Mouse (Mus musculus) mature B cell (primary cell): ENCODE results near the gene Sfxn5.

Experiments used
- in situ Hi-C: fragments of 300-500 bp; cut with MboI; formaldehyde crosslinking; loops from 2 replicates; pipeline ENCODE4 v1.14.3; 2019

Sfxn5 gene

DNA sequence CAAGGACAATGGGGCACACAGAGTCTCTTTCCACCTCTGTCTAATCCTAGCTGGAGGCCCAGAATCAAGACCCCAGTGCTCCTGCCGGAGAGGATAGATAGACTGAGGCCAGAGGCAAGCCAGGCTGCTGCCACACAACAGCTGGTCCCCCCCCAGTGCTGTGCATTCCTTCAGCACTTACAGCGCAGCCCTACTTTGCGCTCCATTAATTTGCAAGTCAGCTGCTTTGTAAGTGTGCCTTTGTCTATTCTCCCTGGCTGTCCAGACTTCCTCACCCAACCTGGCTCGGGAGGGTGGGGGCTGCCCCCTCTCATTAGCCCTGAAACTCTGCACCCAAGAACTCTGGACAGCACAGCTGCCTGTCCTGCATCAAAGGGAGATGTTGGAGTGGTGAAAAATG is 101.2 kb downstream of the Sfxn5 start:
- in situ Hi-C loops = no loop called here

DNA sequence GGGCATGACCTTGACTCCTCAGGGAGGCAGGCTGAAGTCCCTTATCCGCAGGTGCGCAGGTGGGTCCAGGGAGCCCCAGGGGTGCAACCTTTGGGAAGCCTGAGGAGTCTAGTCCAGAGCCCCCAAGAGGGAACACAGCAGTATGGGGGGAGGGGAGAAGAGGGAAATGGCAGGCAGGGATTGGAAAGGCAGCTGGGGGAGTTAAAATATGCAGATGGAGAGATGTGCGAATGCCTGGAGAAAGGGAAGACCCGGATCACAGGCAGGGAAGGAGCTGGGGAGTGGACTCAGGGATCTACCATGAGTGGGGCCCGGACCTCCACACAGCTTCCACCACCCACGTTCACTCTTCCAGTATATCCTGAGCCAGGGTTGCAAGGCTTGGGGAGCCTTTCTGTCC is 101.8 kb downstream of the Sfxn5 start:
- in situ Hi-C loops = no loop called here

DNA sequence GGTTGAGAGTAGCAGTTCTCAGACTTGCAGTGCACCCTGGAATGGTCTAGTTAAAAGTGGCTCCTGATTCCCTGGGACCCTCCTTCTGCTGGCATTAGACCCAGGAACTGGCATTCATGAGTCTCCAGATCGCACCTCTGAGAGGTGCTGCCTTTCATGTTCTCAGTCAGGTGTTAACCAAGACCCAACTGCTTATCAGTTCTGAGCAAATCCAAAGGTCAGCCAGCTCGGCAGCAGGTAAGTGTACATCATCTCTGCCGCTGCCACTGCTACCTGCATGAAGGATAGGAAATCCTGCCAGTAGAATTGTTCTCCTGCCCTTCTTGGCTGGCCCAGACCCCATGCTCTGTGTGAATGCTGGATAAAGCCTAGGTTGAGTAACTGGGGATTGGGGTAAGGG is 102.5 kb downstream of the Sfxn5 start:
- in situ Hi-C loops = no loop called here

DNA sequence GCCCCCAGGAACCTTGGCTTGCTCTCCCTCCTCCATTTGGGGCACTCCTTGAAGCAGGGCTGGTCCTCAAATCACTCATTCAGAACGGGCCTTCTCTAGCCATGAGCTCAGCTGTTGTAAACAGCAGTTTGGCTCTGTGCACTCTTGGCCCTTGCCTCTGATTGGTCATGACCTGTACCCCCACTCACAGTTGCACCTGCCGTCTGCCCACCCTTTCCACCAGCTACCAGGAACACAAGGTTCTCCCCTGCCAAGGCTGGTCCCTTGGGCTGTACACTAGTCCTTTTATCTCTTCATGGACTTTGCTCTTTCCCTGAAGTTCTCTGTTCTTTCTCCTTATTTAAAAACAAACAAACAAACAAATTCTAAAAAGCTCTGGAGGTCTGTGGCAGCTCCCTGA is 105.7 kb downstream of the Sfxn5 start:
- in situ Hi-C loops = no loop called here

- in situ Hi-C loops = no loop called here
Observed at GRCm38 (mm10) chr6:85226570-85226969, 106.7 kb downstream of the Sfxn5 start.

- in situ Hi-C loops = no loop called here
Observed at GRCm38 (mm10) chr6:85224442-85224891, 108.8 kb downstream of the Sfxn5 start.

DNA sequence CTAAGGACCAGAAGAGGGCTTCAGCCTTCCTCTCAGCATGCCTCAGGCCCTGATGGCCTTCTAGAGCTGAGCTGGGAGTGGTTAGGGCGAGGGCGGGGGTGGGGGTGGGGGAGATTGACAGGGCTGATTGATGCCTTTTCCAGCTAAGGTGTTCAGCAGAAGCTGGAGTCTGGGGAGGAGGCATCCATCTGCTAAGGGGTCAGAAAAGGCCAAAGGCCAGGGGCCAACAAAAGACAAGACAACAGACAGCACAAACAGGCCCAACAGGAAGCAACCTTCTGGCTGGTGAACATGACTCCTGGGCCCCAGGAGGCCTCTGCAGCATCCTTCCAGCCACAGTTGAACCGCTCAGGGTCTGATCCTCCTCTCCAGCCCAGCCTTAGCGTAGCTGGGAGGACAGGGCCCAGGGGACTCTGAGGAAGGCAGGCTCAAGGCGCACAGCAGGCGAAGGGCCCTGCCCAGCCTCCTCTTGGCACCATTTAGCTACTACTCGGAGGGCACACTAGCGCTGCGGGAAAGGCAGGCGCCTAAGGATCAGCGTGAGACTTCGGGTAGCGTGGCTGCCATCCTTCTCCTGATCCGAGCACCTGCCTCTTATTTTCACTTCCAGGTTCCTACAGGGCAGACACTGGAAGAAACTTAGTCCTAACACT is 109.6 kb downstream of the Sfxn5 start:
- in situ Hi-C loops = no loop called here

- in situ Hi-C loops = no loop called here
Observed at GRCm38 (mm10) chr6:85222551-85222950, 110.7 kb downstream of the Sfxn5 start.

GRCm38 (mm10) chr6:85220917-85221316 is 112.3 kb downstream of the Sfxn5 start:
- in situ Hi-C loops = no loop called here

DNA sequence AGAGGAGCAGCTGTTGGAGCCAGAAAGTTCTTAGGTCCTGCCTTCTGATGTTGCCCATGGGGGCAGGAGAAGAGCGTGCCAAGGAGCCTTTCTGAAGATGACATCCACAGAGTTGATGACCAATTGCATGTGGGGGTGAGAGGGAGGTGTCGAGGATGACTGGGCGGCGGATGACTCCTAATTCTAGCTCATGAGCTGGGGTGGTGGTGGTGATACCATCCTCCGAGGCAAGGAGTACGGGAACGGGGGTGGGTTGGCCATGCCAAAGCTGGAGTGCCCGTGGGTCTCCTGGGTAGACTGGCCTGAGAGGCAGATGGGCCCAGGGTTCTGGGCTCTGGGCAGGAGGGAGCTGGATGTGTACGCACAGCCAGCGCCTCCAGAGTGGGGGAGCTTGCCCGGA is 113.5 kb downstream of the Sfxn5 start:
- in situ Hi-C loops = no loop called here

GRCm38 (mm10) chr6:85218684-85219445 is 114.4 kb downstream of the Sfxn5 start:
- in situ Hi-C loops = no loop called here

GRCm38 (mm10) chr6:85218251-85218650 is 115.0 kb downstream of the Sfxn5 start:
- in situ Hi-C loops = no loop called here

GRCm38 (mm10) chr6:85210686-85211085 is 122.5 kb downstream of the Sfxn5 start:
- in situ Hi-C loops = no loop called here

DNA sequence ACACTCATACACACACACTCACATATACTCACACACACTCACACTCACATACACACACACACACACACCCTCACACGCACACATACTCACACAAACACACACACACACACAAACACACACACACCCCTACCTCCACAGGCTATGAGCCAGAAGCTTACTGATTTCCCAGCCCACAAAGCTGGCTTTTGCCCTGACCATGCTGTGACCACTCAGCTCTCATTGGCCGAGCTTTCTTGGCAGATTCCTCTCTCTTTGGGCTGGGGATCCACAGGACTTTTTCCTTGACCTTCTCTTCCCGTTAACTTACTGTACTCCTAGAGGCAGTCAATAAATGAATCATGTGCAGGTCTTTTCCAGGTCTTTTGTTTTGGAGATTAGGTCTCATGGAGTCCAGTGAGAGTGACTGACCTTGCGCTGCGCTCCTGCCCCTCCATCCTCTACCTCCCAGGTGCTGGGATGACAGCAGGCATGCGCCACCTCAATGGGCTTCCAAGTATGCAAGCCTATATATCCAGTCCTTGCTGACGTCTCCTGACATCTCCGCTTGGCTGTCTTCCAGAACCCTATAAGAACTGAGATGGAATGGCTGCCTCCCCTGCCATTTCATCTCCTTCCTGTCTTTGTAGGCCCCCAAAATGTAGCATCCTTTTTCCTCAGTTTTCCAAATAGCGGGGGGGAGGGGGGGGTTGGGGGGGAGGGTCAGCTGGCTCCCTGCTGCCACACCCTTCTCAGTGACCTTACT is 123.8 kb downstream of the Sfxn5 start:
- in situ Hi-C loops = no loop called here

- in situ Hi-C loops = no loop called here
Observed at GRCm38 (mm10) chr6:85207345-85207744, 125.9 kb downstream of the Sfxn5 start.

- in situ Hi-C loops = no loop called here
Observed at GRCm38 (mm10) chr6:85206939-85207285, 126.3 kb downstream of the Sfxn5 start.

DNA sequence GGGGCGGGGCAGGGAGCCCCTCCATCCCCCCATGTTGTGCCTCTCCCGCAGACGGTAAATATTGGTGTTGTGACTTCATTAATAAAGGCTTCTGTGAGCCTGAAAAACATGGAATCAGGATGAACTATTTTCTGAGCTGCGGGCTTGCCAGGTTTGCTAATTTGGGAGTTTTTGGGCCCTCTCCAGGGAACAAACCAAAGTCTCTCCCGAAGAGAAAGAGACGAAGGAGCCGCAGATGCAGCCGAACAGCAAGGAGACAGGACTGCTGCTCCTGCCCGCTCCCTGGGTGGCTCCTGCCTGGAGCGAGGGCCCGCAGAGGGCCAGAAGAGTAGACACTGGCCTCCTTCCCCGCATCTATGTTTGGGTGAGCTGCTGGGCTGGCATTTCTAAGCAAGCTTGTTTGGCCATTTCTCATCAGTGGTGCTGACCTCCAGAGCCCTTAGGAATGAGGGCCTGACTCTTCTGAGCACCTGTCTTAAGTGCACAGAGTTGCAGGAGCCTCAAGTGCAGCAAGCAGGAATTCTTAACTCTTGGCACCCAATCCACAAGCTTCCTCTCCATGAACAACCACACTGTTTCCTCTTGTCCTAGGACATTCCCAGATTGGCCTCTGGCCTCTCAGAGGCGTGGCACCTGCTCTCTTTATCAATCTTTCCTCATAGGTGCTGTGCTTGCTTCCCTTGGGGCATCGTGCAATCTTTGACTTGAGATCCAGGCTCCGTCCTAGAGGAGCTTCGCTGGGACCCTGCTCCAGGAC is 126.9 kb downstream of the Sfxn5 start:
- in situ Hi-C loops = no loop called here

DNA sequence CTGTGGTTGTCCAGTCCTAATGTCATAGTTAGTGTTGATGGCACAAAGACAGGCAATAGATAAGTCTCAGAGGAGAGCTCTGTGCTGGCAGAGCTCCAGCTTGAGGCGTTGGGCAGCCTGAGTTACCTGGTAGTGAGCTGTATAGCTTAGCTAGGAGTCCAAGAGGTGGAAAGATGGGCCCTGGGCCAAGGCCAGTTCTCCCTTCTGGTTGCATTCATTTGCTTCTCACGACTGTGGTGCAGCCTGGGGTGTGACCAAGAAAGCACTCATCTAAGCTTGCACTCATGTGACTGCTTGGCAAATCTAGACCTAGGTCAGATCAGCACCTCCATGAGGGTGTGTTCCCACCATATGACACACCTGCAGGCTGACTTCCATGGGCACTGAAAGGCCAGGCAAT is 135.3 kb downstream of the Sfxn5 start:
- in situ Hi-C loops = no loop called here

DNA sequence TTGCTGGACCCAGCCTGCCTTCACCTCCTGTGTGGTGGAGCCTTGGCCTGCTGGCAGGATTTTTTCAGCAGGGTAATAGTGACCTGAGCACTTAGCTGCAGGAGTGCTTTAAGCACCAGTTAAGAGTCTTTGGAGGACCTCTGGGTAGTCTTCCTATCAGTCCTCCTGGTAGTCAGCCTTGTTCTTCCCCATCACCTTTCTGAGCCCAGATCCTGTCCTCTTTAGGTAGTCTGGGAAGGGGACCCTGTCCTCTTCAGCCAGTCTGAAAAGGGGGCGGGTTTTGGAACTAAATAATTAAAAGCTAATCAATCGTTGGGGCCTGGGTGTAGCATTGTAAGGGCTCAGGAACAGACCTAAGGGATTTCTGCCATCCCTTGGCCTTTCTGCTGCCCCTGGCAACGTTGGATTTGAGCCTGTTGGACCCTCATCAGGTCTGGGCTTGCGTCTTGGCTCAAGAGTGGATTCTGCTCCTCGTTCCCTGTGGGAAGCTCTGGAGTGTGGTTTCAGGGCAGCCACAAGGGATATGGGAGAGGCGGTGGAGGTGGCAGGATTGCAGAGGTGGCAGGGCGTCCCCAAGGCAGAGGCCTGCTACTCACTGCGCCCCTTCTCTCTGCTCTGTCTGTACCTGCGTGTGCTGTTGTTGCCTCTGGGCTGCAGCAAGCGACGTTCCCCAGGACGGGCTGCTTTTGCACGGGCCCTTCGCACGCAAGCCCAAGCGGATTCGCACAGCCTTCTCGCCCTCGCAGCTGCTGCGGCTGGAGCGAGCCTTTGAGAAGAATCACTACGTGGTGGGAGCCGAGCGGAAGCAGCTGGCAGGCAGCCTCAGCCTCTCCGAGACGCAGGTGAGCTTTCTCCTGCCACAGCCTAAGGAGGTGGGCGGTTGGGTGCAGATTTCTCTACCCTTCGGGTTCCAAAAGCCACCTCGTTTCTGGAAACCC is 139.6 kb downstream of the Sfxn5 start:
- in situ Hi-C loops = no loop called here

DNA sequence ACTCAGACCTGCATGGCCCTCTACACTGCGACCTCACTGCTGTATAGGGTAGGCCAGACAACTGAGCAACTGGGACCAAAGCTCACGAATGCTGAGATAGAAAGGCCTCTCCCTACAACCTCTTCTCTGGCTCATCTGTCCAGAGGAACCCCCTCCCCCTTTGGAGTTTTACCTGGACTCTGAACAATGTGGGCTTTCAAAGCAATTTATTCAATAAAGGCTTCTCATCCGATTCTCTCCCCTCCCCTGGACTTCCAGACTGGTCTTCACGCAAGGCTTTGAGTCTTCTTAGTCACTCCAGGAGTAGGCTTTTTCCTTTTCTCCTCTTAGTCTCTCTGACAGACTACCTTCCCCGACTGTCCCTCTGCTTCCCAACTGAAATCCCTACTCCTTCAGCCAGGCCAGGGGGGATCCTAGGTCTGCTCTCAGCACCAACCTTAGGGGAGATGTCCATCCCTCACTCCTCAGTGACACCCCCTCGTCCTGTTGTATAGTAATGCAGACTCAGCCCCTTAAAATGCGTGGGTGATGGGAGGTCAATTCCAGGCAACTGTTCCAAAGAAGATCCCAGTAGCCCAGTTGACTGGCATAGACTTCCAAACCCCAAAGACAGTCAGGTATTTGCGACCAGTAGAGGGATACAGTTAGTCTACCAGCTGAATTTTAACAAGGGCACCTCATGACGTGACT is 141.3 kb downstream of the Sfxn5 start:
- in situ Hi-C loops = no loop called here
